Mouse (Mus musculus) layer of hippocampus, adult 18-20 months (tissue): ENCODE measurements around the gene Aqr. TPM values are rescaled to one million over a fixed set of nuclear protein-coding genes. Genes with fewer than 3 reads are reported as not detected.

ENCODE experiments used
- DNase-seq, 2 experiments: peaks; one replicate each; pipeline ENCODE4 v3.0.0; 2022; ENCODE audit warnings: low spot score in 2 of 2
- total RNA-seq, 2 experiments: library from RNA; stranded (reverse); gene quantifications; 2 replicates each; pipeline ENCODE4 v1.2.3; 2021

Aqr gene
- total RNA-seq, 2 experiments from 2014 or later, result 29.8 to 30.2 TPM

GRCm38 (mm10) chr2:114136755-114137154, 50.1 kb downstream of the Aqr start:
- no peak for DNase-seq

DNA sequence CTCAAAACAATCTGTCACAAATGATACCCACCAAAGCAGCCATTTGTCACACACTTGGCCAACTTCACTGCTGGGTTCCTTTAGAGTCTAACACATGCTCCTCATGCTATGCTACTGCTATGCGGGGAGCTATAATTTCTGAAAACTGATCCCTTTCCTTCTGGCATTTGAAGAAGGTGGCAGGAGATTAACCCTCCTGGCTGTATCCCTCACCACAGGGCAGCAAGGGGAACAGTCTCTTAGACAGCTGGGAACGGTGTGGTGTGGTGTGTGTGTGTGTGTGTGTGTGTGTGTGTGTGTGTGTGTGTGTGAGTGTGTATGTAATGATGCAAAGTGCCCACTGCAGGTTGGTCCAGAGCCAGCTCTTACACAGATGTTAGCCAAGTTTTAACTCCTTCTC, 51.0 kb downstream of the Aqr start:
- no peak for DNase-seq

GRCm38 (mm10) chr2:114133355-114133754, 53.5 kb downstream of the Aqr start:
- no peak for DNase-seq

DNA sequence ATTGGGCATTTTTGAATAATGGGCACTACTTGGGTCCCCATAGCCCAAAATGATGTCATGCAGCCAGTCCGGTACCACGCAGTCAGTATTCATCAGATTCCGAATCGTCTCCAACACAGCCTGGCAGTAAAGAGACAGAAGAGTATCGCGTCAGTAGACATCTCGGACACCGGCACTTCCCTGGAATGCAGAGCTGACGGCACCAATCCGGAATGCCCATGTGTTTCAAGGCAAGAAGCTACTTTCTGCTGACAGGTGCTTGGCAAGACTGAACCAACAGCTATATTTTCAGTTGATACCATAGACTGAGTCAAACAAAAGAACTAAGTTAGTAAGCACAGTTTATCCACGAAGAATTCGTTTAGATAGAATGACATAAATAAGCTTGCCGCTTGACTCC, 56.2 kb downstream of the Aqr start:
- DNase-seq, result no peak

DNA sequence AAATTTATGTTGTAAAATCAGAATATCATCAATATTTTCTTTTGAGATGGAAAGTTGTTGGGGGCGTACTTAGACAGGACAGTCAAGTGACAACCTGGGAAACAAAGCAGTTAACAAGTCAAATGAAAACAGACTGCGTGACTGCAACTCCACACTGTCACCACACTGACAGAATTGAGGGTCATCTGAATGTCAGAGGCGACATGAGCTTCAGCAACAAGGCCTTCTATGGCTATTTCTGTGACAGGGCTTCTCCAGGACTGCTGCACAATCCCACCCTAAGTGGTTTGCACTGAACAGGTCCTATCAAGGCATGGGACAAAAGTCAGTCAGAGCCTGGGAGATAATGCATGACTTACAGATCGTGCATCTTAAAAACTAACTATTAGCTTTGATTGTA, 63.5 kb downstream of the Aqr start:
- no peak for DNase-seq

DNA sequence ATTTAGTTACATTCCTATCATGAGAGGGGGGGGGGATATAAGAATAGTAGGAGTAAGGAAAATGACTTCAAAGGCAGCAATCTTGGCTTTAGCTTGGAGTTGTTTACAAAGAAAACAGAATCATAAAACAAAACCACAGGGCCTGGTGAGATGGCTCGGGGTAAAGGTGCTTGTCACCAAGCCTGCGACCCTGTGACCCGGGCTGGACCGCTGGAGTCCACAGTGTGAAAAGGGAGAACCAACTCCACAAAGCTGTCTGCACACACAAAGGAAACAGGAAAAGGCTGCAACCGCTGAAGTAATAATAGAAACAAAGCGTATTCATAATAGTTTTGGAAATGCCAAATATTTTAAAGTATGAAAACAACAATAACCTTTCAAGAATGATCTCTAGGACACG, 67.4 kb downstream of the Aqr start:
- DNase-seq, result no peak

DNA sequence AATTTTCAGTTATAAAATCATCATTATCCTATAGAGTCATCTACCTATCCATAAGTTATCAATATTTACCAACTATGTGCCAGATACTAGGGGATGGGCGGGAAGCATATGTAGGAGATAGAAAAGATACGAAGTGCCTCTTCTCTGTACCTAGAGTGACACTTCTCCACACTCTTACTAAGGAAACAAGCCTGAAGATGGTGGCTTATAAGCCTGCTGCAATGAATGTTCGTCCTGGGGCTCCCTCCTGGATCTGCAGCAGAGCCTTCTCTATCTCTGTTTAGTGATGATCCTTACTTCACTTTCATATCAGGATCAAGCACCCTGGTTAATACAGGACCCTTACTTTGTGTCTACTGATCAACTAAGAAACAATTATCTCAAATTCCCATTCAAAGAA, 69.2 kb downstream of the Aqr start:
- no peak for DNase-seq

GRCm38 (mm10) chr2:114117235-114117634, 69.6 kb downstream of the Aqr start:
- no peak for DNase-seq

- DNase-seq, result no peak
These were observed 71.3 kb downstream of the Aqr start for GRCm38 (mm10) chr2:114115563-114115962.

- DNase-seq, result no peak
These were observed 79.2 kb downstream of the Aqr start for GRCm38 (mm10) chr2:114107288-114108278.

DNA sequence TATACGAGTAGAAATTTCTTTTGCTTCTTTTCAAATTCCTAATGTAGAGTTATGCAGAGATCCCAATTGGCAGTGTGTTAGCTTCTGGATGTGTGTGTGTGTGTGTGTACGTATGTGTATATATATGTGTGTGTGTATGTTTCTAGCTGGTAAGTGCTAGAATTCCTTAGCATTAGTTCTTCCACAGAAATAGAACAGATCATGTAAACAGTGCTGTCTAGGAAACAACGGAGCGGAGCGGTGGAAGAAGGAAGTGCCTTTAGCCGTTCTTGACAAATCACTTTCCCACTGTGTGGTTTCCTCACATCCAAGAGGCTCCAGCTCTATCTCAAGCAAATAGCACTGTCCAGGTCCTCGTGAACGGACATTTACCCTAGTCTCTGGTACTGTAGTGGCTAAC, 80.4 kb downstream of the Aqr start:
- DNase-seq, result no peak

DNA sequence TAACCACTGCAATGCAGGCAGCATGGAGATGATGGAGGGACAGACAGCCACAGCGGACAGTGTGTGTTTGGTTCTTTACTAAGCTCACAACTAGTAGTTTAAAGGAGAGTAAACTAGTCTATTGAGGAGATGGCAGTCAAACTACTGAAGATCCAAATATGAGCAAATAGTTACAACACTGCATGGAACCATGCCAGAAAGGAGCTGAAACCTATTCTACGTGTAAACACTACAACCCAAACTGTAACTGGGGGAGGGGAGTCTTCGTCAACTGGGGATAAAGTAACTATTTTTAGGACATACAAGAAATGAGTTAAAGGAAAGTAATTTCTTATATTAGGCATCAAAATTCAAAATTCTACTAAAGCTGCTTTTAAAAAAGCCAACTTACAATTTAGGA, 84.4 kb downstream of the Aqr start:
- no peak for DNase-seq

DNA sequence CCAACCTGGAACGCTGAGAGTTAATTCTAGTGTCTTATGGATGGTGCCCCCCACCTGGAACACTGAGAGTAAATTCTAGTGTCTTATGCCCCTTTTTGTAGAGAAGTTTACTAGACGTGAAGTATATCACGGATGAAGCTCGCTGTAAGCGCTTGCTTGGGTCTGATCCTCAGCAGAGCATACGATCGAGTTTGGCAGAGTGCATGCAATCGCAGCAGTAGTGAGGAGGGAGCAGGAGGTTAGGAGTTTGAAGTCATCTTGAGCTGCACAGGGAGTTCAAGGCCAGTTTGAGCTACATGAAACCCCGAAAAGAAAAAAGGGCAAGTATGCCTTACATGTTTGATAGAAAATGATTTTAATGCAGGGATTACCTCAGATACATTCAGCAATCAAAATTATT, 86.0 kb downstream of the Aqr start:
- no peak for DNase-seq

GRCm38 (mm10) chr2:114099816-114100215, 87.0 kb downstream of the Aqr start:
- no peak for DNase-seq

DNA sequence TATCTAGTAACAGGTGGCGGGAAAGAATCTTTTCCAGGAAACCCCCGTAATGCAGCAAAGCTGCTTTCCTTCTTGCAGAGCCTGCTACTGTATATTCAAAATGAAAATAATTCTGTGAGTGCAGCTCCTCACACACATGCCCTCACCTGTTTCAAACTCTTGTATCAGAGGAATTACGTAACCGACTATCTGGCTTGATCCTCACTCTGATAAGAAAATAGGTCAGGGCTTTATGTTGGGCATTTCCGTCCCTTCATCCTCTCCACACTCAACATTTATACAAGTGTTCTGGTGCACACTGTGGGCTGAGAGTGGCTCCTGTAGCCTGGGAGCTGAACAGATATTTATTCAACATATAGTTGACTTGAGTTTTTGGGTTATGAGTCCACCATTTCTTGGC, 87.7 kb downstream of the Aqr start:
- no peak for DNase-seq

DNA sequence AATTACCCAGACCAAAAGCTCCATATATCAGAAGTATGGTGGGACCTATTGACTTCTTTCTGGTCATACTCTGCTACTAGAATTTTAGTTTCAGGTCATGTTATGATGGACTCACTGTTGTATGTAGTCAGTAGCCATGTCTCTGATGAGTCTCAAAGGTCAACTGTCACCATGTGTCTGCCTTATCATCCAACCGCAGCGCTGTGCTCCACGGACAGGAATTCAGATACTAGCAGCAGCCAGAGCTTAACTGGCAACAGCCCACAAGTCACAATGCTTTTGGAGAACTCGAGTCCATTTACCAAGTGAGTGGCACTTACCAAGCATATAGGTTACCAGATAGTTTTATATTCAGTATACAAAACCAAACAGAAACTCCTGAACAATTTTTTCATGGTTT, 89.2 kb downstream of the Aqr start:
- no peak for DNase-seq

DNA sequence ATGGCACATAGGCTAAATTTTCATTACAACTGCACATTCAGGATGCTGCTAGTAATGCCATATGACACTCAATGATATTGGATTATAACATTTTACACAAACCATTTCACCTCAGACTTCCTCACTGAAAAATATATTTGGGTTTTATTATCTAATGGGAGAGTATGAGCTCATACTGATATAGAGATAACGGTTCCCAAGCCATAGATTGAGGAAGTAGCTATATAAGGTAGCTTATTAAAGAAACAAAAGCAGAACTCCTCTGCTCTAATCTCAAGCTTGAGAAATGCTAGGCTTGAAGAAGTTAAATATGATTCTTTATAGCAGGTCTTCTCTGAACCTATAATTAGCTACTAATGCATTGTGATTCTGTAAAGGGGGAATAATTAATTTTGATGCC, 90.3 kb downstream of the Aqr start:
- DNase-seq, result no peak

- peak in 1 of 2 experiments; percentile 23 for DNase-seq
These were observed 91.5 kb downstream of the Aqr start for GRCm38 (mm10) chr2:114095348-114095747.

- no peak for DNase-seq
These were observed 92.1 kb downstream of the Aqr start for GRCm38 (mm10) chr2:114094696-114095095.

GRCm38 (mm10) chr2:114093577-114093976, 93.2 kb downstream of the Aqr start:
- DNase-seq, result no peak

- DNase-seq, result no peak
These were observed 97.0 kb downstream of the Aqr start for GRCm38 (mm10) chr2:114089862-114090261.

- DNase-seq, result peak in 1 of 2 experiments; percentile 13
These were observed 99.6 kb downstream of the Aqr start for GRCm38 (mm10) chr2:114087271-114087670.

DNA sequence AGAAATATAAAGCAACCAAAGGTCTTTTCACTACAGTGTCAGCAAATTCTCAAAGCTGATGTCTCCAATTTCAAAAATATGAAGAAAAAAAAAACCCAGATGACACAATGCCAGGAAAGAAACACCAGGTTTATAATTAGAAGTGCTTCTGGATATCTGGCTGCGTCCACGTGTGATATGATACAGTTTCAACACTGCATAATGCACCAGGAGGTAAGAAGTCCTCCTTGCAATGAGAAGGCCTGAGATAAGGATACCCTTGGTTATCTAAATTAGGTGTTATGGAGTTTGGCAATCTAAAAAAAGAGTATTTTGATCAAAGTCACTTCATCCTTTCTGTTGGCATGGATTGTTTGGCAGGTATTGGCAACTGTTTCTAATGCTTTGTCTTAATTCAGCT, 114.9 kb downstream of the Aqr start:
- no peak for DNase-seq
